Mouse (Mus musculus) CH12.LX (cell line): ENCODE measurements at regions not wholly inside any gene's neighbourhood (a gene's known extent, or its start where the extent isn't known, plus 50 kb on each side); places are given as distances from the start of the nearest gene placed in this dataset.

ENCODE experiments used
- DNase-seq: peaks from one replicate; pipeline ENCODE4 v3.0.0-alpha.2; 2013; ENCODE audit errors: extremely low read depth
- H3K27ac ChIP-seq: 2 replicates; pipeline ENCODE4 v1.5.1; 2012; ENCODE audit warnings: low read depth, mild to moderate bottlenecking, control low read depth, moderate library complexity; ENCODE audit not compliant: insufficient read depth
- H3K27me3 ChIP-seq: replicated peaks from 2 replicates; pipeline ENCODE3; 2012; ENCODE audit warnings: inconsistent platforms
- H3K36me3 ChIP-seq, 2 experiments: replicated peaks in 1 of 2; 2 replicates each; pipeline versions ENCODE3 to v1.6.1; 2012; ENCODE audit warnings: inconsistent platforms in 1 of 2, low read length in 1 of 2, mild to moderate bottlenecking in 1 of 2, mixed read lengths in 1 of 2, moderate library complexity in 1 of 2; ENCODE audit not compliant: control insufficient read depth in 1 of 2, insufficient read depth in 1 of 2
- H3K4me1 ChIP-seq, 2 experiments: 2 replicates each; pipeline ENCODE4 v1.6.1; 2012; ENCODE audit warnings: inconsistent platforms in 1 of 2, moderate library complexity in 1 of 2; ENCODE audit not compliant: insufficient read depth in 2 of 2, control insufficient read depth in 1 of 2
- H3K4me2 ChIP-seq: 2 replicates; pipeline ENCODE4 v1.6.1; 2012; ENCODE audit warnings: low read depth, mild to moderate bottlenecking, control low read depth; ENCODE audit not compliant: poor library complexity, insufficient read depth, severe bottlenecking
- H3K4me3 ChIP-seq, 3 experiments: fragments of 150-350 bp in 1 of 3; sonication (generic) in 1 of 3; replicated peaks in 1 of 3; 2 replicates each; pipeline versions ENCODE3 to v1.5.1; 2011 to 2012; ENCODE audit warnings: low read depth in 2 of 3, low read length in 2 of 3, mild to moderate bottlenecking in 2 of 3, moderate library complexity in 2 of 3, control low read depth in 1 of 3, improper control_type of control experiment in 1 of 3, inconsistent platforms in 1 of 3, mixed read lengths in 1 of 3; ENCODE audit not compliant: poor library complexity in 1 of 3
- H3K79me2 ChIP-seq: replicated peaks from 2 replicates; pipeline ENCODE4 v1.6.1; 2012; ENCODE audit warnings: mild to moderate bottlenecking, moderate library complexity; ENCODE audit not compliant: control insufficient read depth, poor library complexity, insufficient read depth, severe bottlenecking; ENCODE audit errors: extremely low read depth
- H3K9ac ChIP-seq: 2 replicates; pipeline ENCODE4 v1.6.1; 2012; ENCODE audit warnings: low read depth, mild to moderate bottlenecking, control low read depth, moderate library complexity; ENCODE audit not compliant: insufficient read depth
- H3K9me3 ChIP-seq: replicated peaks from 2 replicates; pipeline ENCODE3; 2012; ENCODE audit warnings: low read length, inconsistent platforms, mixed read lengths
- CHD1 ChIP-seq: IDR thresholded peaks from 2 replicates; pipeline ENCODE4 v1.6.1; 2012; ENCODE audit warnings: low read depth, low read length, improper control_type of control experiment, inconsistent platforms
- CTCF ChIP-seq, 2 experiments: IDR thresholded peaks in 1 of 2; conservative IDR thresholded peaks in 1 of 2; 2 replicates each; pipeline ENCODE4 v1.5.1; 2011 to 2012; ENCODE audit warnings: low read depth in 2 of 2, low read length in 2 of 2, improper control_type of control experiment in 1 of 2, inconsistent platforms in 1 of 2, mild to moderate bottlenecking in 1 of 2, moderate library complexity in 1 of 2
- E2F4 ChIP-seq: IDR thresholded peaks from 2 replicates; pipeline ENCODE4 v1.6.1; 2011; ENCODE audit warnings: low read depth, low read length, improper control_type of control experiment; ENCODE audit not compliant: insufficient replicate concordance
- IRF4 ChIP-seq: IDR thresholded peaks from 2 replicates; pipeline ENCODE4 v1.6.1; 2014; ENCODE audit warnings: low read depth, mild to moderate bottlenecking, inconsistent platforms, low read length, improper control_type of control experiment
- MAZ ChIP-seq: IDR thresholded peaks from 2 replicates; pipeline ENCODE4 v1.6.1; 2012; ENCODE audit warnings: low read depth, mild to moderate bottlenecking, inconsistent platforms, low read length, improper control_type of control experiment, moderate library complexity
- RAD21 ChIP-seq: IDR thresholded peaks from 2 replicates; pipeline ENCODE4 v1.6.1; 2011; ENCODE audit warnings: low read depth, mild to moderate bottlenecking, low read length, improper control_type of control experiment, moderate library complexity
- RCOR1 ChIP-seq: conservative IDR thresholded peaks from 2 replicates; pipeline ENCODE4 v1.6.1; 2012; ENCODE audit warnings: low read depth, mild to moderate bottlenecking, inconsistent platforms, low read length, improper control_type of control experiment
- SIN3A ChIP-seq: IDR thresholded peaks from 2 replicates; pipeline ENCODE4 v1.6.1; 2012; ENCODE audit warnings: low read length, improper control_type of control experiment, inconsistent platforms
- SMC3 ChIP-seq: IDR thresholded peaks from 2 replicates; pipeline ENCODE4 v1.6.1; 2011; ENCODE audit warnings: low read depth, low read length, improper control_type of control experiment
- USF2 ChIP-seq: conservative IDR thresholded peaks from 2 replicates; pipeline ENCODE4 v1.6.1; 2011; ENCODE audit warnings: low read depth, low read length, improper control_type of control experiment
- ZKSCAN1 ChIP-seq: IDR thresholded peaks from 2 replicates; pipeline ENCODE4 v1.6.1; 2012; ENCODE audit warnings: low read depth, inconsistent platforms, low read length, improper control_type of control experiment, borderline replicate concordance
- dilution Hi-C: fragments of 300-500 bp; cut with MboI; formaldehyde crosslinking; loops from 2 replicates; pipeline ENCODE4 v1.14.3; 2020; ENCODE audit warnings: low sequenced_read_pairs; ENCODE audit not compliant: extremely low pct_unique_long_range_greater_than_20kb, extremely low pct_ligation_motif_present
- in situ Hi-C: fragments of 300-500 bp; cut with MboI; formaldehyde crosslinking; loops from 3 replicates; pipeline ENCODE4 v1.14.3; 2019; ENCODE audit warnings: low sequenced_read_pairs, low pct_ligation_motif_present, low pct_unique_long_range_greater_than_20kb, mixed read lengths

DNA sequence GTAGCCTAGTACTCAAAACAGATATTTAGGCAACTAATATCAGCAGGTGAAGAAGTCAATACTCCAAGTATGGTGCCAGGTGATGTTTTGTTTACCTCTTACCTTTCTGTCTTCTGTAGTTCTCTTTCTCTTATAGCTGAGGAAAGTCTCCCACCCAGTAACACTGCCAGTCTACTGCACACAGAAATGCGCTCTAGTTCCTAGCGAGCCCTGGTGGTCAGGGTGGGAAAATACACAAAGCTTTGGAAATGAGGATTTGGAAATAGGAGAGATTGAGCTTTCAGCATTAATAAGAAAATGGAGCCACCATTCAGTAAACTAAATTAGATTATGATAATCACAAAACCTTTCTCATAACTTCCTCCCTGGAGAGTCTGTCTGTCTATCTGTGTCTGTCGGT, 153.1 kb downstream of the Casp12 start:
- Histone ChIP-seq H3K4me2 (no peak overlapping the region), H3K79me2 (no peaks in the 10 kb centered on the region), H3K9me3 (no peaks in the 10 kb centered on the region), H3K4me3 (no peak overlapping the region), H3K27me3 (no peaks in the 10 kb centered on the region), H3K27ac (no peak overlapping the region), H3K4me1 (no peaks in the 10 kb centered on the region), H3K36me3 (no peaks in the 10 kb centered on the region), H3K9ac (no peak overlapping the region)
- TF ChIP-seq SMC3 (peak; percentile 66), CTCF (conservative IDR thresholded peaks at IDR 0.05 in 1 of 2, IDR thresholded peaks at IDR 0.05 in 1 of 2; ENCODE audit: low read depth in 2 of 2, low read length in 2 of 2) (peak in 1 of 2 experiments; percentile 67; a peak in 2 of 4 replicates), RAD21 (peak; percentile 65), MAZ (no peak), CHD1 (no peak), USF2 (no peak)
- in situ Hi-C loops = loop anchor here (25.0 kb wide), 1 partner anchor 361 kb away; no protein-coding TSS in a partner anchor
- dilution Hi-C loops = no loop called here
- peak; percentile 11 for DNase-seq

DNA sequence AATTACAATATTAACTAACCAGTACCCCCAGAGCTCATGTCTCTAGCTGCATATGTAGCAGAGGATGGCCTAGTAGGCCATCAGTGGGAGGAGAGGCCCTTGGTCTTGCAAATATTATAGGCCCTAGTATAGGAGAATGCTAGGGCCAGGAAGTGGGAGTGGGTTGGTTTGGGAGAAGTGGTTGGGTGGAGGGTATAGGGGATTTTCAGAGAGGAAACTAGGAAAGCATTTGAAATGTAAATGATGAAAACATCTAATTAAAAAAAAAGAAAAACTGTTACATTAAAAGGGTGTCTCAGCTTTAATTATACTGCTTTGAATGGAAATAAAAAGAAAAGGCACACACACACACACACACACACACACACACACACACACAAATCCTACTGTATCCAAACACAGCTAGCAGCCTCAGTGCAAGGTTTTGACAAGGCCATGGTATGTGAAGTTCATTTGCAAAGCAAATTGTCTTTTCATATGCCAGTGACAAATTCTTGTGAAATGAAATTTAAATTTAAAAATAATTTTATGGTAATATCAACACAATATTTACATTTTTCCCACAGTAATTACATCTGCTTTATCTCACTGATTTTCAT, 180.6 kb downstream of the Casp12 start:
- in situ Hi-C loops (no loop called here), dilution Hi-C loops (no loop called here)
- no peak overlapping the region for H3K4me2 ChIP-seq
- DNase-seq = no peak
- H3K79me2 ChIP-seq = no peaks in the 10 kb centered on the region
- H3K9ac ChIP-seq = no peak overlapping the region
- H3K36me3 ChIP-seq = no peaks in the 10 kb centered on the region
- H3K4me3 ChIP-seq = no peak overlapping the region
- TF ChIP-seq RCOR1 (no peak), ZKSCAN1 (no peak), SIN3A (no peak)
- H3K4me1 ChIP-seq = no peaks in the 10 kb centered on the region
- no peaks in the 10 kb centered on the region for H3K27me3 ChIP-seq
- no peaks in the 10 kb centered on the region for H3K9me3 ChIP-seq
- H3K27ac ChIP-seq = no peak overlapping the region

GRCm38 (mm10) chr9:5542604-5543003, 197.4 kb downstream of the Casp12 start:
- Histone ChIP-seq H3K79me2 (no peaks in the 10 kb centered on the region), H3K4me3 (no peak overlapping the region), H3K4me2 (no peak overlapping the region), H3K9me3 (no peaks in the 10 kb centered on the region)
- in situ Hi-C loops = no loop called here
- dilution Hi-C loops = no loop called here
- TF ChIP-seq SIN3A (no peak), CHD1 (no peak), SMC3 (peak; percentile 50), RAD21 (peak; percentile 52), CTCF (conservative IDR thresholded peaks at IDR 0.05 in 1 of 2, IDR thresholded peaks at IDR 0.05 in 1 of 2; ENCODE audit: low read depth in 2 of 2, low read length in 2 of 2) (peak in 1 of 2 experiments; percentile 61; a peak in 2 of 4 replicates), E2F4 (no peak), RCOR1 (no peak), IRF4 (no peak)
- TF ChIP-seq, all 38 proteins: peak for 3
- Histone ChIP-seq H3K36me3 (no peaks in the 10 kb centered on the region), H3K27me3 (no peaks in the 10 kb centered on the region), H3K4me1 (no peaks in the 10 kb centered on the region), H3K27ac (no peak overlapping the region), H3K9ac (no peak overlapping the region)
- peak; percentile 10 for DNase-seq
